Mouse (Mus musculus) heart, postnatal 10 days (tissue): ENCODE measurements around the gene Zmym1. TPM values are rescaled to one million over a fixed set of nuclear protein-coding genes. Genes with fewer than 3 reads are reported as not detected.
"Not testable (repeated sequence)": the region's sequence is repeated elsewhere in the genome, so short reads cannot be mapped to it uniquely, and the experiment has no call there.

Experiments
- DNase-seq, 2 experiments: peaks; one replicate each; pipeline ENCODE4 v3.0.0; 2021
- intact Hi-C: fragments of 180-260 bp; cut with DNase I; formaldehyde crosslinking; loops from one replicate; pipeline ENCODE4 v1.15.1; 2025
- total RNA-seq, 2 experiments: library from RNA; stranded (reverse); gene quantifications; 2 replicates each; pipeline ENCODE4 v1.2.3; 2021

Zmym1 gene
- total RNA-seq, 2 experiments from 2014 or later, result 4.6 to 7.1 TPM

DNA sequence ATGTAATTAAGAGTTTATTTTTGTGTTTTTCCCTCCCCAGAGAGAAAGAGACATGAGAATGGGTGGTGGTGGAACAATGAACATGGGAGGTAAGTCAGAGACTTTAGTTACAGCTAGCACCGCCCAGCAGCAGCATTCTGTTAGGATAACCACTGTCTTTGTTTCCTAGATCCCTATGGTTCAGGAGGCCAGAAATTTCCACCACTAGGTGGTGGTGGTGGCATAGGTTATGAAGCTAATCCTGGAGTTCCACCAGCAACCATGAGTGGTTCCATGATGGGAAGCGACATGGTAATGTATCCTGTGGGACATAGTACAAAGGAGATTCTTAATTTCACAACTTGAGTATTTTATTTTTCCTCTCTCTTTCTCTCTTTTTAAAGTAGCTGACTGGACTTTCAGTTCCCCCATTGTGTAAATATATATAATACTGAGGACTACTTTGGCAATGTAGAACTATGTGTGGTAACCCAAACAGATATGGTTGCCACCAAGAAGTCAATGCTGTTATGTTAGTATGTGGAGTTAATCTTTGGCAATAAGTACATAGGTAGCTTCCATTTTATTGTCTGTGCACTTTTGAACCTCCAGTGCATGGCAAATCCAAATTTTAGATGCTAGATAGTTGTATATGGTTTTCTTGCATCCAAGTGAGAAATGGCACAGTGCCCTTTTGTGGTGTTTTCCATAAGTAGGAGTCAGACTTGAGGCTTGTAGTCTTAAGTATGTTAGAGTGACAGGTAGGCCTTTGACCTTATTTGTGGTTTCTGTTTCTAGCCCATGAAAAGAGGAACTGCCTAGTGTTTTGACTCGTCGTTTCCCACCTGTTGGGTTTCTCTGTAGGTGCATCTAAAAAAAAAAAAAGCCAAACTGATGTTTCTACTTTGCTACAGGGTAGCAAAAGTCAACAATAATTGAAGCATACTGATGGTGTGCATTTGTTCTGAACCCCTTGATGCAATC, 33.4 kb downstream of the Zmym1 start:
- DNase-seq, result peak; percentile 48 to 64

DNA sequence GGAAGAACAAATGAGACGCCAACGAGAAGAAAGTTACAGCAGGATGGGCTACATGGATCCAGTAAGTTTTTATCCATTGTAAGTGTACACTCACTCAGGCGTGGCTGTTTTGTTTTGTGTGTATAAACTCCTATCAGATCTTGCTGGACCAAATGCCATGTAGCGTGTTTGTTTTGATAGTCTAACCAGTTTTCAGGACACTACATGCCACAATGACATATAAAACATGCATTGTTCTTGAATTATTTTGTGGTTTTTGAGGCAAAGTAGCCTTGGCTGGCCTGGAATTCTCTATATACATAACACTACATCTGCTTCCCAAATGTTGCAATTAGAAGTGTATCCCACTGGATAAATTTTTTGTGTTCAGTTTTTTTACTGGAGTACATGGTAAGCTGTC, 34.1 kb downstream of the Zmym1 start:
- DNase-seq, result no peak
- intact Hi-C loops, result no loop called here

More for the DNA sequence above, 33.4 kb downstream of the Zmym1 start:
- intact Hi-C loops, result no loop called here

DNA sequence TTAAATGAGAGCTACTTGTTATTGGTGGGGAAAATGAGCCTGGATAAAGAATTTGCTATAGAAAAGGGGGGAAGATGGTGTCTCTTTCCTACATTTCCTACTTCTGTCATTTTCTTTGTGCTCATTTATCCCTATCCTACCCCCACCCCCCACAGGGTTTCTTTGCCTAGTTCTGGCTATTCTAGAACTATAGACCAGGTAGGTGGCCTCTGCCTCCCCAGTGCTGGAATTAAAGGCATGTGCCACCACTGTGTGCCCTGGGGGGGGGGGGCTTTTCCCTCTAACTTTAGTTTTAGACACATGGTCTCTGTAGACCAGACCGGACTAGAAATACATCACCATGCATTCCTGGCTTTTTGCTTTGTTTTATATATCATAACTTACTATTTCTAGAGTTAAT, 36.7 kb downstream of the Zmym1 start:
- no peak for DNase-seq
- intact Hi-C loops, result no loop called here

DNA sequence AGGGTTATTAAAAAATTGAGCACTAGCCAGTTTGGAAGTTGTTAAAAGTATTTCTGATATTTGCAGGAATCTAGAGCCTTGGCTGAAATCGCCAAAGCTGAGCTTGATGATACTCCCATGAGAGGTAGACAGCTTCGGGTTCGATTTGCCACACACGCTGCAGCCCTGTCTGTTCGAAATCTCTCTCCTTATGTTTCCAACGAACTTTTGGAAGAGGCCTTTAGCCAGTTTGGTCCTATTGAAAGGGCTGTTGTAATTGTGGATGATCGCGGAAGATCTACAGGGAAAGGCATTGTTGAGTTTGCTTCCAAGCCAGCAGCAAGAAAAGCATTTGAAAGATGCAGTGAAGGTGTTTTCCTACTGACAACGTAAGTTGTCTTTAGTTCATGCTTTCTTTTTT, 37.8 kb downstream of the Zmym1 start:
- no peak for DNase-seq
- intact Hi-C loops, result no loop called here

GRCm38 (mm10) chr4:127021989-127022626, 38.8 kb downstream of the Zmym1 start:
- DNase-seq, result peak; percentile 91
- intact Hi-C loops, result no loop called here

- DNase-seq, result peak; percentile 99 to 100
- intact Hi-C loops, result no loop called here
Measured at GRCm38 (mm10) chr4:127021151-127021945, 39.6 kb downstream of the Zmym1 start, which contains the start of gene Sfpq. Gene Sfpq, plus strand, starts transcription at chr4:127021324.

- DNase-seq, result no peak
- intact Hi-C loops, result no loop called here
Measured at GRCm38 (mm10) chr4:127020411-127021150, 40.4 kb downstream of the Zmym1 start.

DNA sequence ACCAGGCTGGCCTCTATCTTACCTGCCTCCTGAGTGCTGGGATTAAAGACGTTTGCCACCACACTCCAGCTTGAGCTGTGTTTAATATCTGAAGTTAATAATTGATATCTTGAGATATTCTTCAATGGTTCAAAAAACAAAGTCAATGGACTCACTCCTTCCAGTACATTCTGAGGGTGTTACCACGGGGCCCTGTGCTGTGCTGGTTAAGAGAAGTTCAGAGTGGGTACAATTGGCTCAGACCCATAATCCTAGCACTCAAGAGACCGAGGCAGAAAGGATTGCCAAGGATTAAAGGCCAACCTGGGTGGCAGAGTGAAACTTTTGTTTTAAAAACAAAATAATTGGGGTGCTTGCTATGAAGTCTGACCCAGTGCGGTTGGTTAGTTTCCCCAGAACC, 44.6 kb downstream of the Zmym1 start:
- intact Hi-C loops, result loop anchor here (5.0 kb wide), 1 partner anchor 49 kb away; the partner anchor contains the start of gene Zmym4
- no peak for DNase-seq

DNA sequence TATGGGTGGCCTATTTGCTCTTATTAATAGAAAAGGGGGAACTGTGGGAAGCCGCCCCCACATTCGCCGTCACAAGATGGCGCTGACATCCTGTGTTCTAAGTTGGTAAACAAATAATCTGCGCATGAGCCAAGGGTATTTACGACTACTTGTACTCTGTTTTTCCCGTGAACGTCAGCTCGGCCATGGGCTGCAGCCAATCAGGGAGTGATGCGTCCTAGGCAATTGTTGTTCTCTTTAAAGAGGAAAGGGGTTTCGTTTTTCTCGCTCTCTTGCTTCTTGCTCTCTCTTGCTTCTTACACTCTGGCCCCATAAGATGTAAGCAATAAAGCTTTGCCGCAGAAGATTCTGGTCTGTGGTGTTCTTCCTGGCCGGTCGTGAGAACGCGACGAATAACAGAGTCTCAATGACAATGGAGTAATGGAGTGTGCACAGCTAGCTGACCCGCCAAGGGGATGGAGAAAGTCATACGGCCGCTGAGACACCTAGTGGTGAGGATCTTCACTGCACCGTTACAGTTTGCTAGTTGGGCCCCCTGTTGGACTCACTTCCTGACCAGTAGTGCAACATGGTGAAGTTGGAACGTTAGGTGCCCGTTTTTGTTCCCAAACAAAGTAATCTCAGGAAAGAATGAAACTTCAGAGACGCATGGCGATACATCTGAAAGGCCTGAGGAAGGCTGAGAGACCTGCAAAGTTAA, 45.5 kb downstream of the Zmym1 start:
- DNase-seq, result peak; percentile 89 to 92
- intact Hi-C loops, result loop anchor here (5.0 kb wide), 1 partner anchor 48 kb away; the partner anchor contains the start of gene Zmym4

DNA sequence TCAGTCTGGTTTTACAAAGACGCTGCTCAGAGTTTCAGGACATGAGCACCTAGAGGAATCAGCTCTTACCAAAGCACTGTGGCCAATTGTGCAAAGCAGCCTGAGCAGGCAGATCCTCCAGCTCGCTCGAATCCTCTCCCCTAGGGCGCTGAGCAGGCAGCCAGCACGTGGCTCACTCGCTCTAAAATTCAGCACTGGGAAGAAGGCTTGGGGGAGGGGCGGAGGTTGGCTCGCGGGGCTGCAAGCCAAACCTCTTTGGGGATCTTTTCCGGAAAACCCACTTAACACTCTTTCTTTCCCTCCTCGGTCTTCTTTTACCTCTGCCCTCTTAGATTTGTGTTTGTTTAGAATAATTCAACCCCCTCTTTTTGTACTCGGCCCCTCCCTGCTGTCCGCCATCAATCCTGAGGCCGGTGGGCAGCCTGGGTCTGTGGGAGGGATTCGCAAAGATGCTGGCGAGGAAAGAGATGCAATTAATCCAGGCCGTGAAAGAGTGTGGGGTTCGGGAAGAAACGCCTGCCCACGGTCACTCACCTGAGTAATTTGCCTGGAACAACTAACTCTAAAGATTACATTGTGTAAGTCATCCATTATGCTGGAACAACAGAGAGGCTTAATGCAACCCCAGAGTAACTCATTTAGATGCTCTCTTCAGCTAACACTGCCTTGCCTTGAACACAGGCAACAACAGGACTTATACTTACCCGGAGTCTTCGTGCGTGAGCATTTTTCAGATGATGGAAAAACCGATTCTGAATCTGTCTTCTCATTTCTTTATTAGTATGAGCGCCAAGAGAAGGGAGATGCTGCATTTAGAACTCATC, 55.6 kb downstream of the Zmym1 start:
- intact Hi-C loops, result loop anchor here (10.0 kb wide), 1 partner anchor 451 kb away; the partner anchor contains the start of gene Clspn
- DNase-seq, result peak; percentile 36 to 41

DNA sequence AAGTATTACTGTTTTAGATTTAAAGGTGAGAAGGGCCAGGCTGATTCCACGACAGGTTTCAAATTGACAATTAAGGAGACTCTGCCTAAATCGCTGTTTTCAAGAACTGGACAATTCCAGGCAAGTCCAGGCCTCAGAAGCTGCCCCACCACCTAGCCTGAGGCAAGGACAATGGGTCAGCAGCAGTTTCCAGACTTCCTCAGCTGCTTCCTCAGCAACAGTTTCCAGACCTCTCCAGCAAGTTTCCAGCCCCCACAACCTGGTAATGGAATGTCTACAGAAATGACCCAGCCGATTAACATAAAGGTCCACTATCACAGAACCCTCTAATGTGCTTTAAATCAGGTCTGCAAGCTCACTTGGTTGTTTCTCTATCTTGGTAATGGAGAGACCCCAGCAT, 56.6 kb downstream of the Zmym1 start:
- no peak for DNase-seq
- intact Hi-C loops, result loop anchor here (10.0 kb wide), 1 partner anchor 450 kb away; the partner anchor contains the start of gene Clspn

DNA sequence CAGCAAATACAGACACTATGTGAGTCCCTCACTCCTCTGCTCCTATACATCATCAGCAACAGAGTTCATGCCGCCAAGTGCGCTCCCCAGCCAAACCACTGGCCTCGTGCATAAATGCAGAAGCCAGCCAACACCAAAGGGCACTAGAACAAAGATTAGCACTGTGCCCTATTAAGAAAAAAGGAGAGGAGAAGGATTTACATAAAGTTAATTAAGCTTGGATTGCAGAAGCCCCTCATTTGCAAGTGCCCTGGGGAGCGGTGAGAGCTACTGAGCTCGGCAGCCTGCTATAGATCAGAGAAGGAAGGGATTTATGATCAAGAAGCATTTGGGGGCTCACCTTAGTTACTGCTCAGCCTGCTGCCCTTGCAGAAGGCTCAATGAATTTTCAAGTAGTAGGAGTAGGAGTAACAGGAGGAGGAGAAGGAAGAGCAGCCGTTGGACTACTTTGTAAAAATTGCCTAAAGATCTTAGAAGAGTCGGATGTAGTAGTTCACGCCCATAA, 60.3 kb downstream of the Zmym1 start:
- peak in 1 of 2 experiments; percentile 8 for DNase-seq
- intact Hi-C loops, result loop anchor here (10.0 kb wide), 1 partner anchor 446 kb away; the partner anchor contains the start of gene Clspn

DNA sequence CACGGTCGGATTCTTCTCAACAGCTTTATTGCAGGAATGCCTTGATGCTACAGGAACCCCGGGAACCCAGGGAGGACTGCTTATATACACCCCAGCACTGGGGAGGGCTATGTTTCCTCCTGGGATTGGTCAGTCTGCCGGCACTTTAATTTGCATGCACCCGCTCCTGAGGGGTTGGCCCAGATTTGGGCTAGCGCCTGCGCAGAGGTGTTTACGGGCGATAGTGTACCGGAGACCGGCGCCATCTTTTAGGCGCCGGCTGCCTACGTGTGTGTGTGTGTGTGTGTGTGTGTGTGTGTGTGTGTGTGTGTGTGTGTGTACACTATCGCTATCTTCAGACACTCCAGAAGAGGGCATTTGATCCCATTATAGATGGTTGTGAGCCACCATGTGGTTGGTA, 61.6 kb downstream of the Zmym1 start:
- intact Hi-C loops, DNase-seq: not testable (repeated sequence)

Other genes starting within 250 kb of the Zmym1 start
- 10 to 100 TPM; 30.4 to 35.0 TPM for gene Zmym4, start 93.0 kb downstream of the Zmym1 start, total RNA-seq
- gene Sfpq, start 39.8 kb downstream of the Zmym1 start, total RNA-seq, result 100 to 1,000 TPM; 162 to 166 TPM
- 1 to 10 TPM; 8.6 to 9.0 TPM for gene Zmym6, start 16.2 kb upstream of the Zmym1 start, total RNA-seq
- gene Tmem35b, start 62.5 kb upstream of the Zmym1 start, total RNA-seq, result 1 to 10 TPM; 2.0 to 2.5 TPM
- under 1 TPM; 0.22 to 0.26 TPM for gene Dlgap3, start 108.1 kb upstream of the Zmym1 start, total RNA-seq
- gene Smim12, start 182.6 kb upstream of the Zmym1 start, total RNA-seq, result 10 to 100 TPM; 40.9 to 46.2 TPM